Mouse (Mus musculus): Measurements from ENCODE around the gene Ly6g5b. TPM values are rescaled to one million over a fixed set of nuclear protein-coding genes. Genes with fewer than 3 reads are reported as not detected.
"Not testable (repeated sequence)": the region's sequence is repeated elsewhere in the genome, so short reads cannot be mapped to it uniquely, and the experiment has no call there.

The Ly6g5b gene
- polyA plus RNA-seq, 1 experiment from 2014 or later, result 0.36 TPM

DNA sequence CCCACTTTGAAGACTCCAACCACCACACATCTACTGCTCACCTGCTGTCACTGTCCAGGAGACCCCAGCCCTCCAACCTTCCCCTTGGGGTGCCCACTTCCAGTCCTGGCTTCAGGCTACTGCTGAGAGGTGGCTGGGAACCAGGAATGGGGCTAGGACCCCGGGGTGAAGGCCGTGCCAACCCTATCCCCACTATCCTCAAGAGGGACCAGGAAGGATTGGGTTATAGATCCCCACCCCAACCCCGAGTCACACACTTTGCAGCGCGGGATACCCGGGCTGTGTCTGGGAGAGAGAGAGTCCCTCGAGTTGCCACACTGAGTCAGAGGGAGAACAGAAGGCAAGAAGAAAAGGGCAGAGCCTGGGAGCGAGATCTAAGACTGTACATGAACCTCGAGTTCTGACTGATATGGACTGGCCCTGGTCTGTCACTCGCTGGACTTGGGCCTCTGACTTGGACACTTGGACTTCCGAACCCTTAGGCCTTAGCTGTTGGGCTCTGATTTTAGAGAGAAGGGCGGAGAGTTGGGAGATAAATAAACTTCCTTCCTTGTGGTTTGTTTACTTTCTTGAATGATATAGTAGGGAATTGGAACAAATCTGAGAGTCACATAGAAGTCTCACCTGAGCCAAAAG is 9.2 kb upstream of the Ly6g5b start:
- peaks cover 23% of the 10 kb centered on the region for H3K4me1 ChIP-seq (ENCODE audit: control insufficient read depth, insufficient read depth, low read length)
- 90% methylated on average over 12 of the region's 12 CpGs for WGBS (ENCODE audit: insufficient replicate concordance)

DNA sequence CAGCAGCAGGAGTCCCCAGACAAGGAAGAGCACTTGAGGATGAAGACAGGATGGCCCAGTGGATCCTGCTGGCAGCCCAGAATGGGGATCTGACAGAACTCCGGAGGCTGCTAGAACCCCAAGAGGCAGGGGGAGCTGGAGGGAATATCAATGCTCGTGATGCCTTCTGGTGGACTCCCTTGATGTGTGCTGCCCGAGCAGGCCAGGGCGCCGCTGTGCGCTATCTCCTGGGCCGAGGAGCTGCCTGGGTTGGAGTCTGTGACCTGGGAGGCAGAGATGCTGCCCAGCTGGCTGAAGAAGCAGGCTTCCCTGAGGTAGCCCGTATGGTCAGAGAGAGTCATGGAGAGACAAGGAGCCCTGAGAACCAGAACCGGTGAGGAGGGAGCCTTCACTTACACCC is 8.1 kb upstream of the Ly6g5b start:
- WGBS (ENCODE audit: insufficient replicate concordance), result 84% methylated on average over 9 of the region's 9 CpGs
- ATAC-seq (replicated peaks; ENCODE audit: insufficient number of reproducible peaks, low FRiP score, low TSS enrichment), result not testable (repeated sequence)

More for the DNA sequence above, 9.2 kb upstream of the Ly6g5b start:
- not testable (repeated sequence) for H3K4me2 ChIP-seq; ATAC-seq (replicated peaks; ENCODE audit: insufficient number of reproducible peaks, low FRiP score, low TSS enrichment); H3K9ac ChIP-seq (ENCODE audit: low read depth, low read length); H3K9me3 ChIP-seq (replicated peaks; ENCODE audit: control insufficient read depth, low read length); H3K27me3 ChIP-seq (ENCODE audit: control insufficient read depth, insufficient read depth, low read length); H3K36me3 ChIP-seq (ENCODE audit: control insufficient read depth, insufficient read depth, low read length); H3K27ac ChIP-seq (ENCODE audit: low read depth, low read length); H3K4me3 ChIP-seq (ENCODE audit: low read depth, low read length)

DNA sequence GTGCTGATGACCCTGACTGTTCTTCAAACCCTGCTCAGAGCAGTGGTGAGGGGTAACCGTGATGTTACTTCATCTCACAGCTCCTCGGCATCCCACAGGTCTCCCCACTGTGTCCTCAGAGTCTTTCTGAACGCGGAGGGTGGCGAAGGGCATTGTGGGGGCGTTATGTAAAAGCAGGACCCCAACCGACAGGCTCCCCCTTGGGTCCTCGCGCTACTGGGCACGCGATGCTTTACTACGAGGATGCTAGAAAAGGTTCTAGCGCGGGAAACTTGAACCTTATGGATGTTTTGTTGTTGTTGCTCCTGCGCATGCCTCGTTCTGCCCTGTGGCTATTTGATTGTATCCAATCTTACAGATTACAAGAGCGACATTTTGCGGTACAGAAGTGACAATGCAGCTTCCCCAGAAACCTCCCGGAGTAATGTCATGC is 6.7 kb upstream of the Ly6g5b start, which contains the start of gene Csnk2b:
Gene Csnk2b (minus strand): TSS at position 183 of the 433 bp plus-strand sequence.
- Histone ChIP-seq H3K27ac (ENCODE audit: low read depth, low read length) (peak within 1 kb of the TSS; percentile 84), H3K9ac (ENCODE audit: low read depth, low read length) (peak within 1 kb of the TSS; percentile 89), H3K4me2 (peak within 1 kb of the TSS; percentile 98), H3K9me3 (replicated peaks; ENCODE audit: control insufficient read depth, low read length) (no peaks in the 10 kb centered on the region), H3K4me3 (ENCODE audit: low read depth, low read length) (peak within 1 kb of the TSS; percentile 91), H3K4me1 (ENCODE audit: control insufficient read depth, insufficient read depth, low read length) (peaks cover 15% of the 10 kb centered on the region), H3K36me3 (ENCODE audit: control insufficient read depth, insufficient read depth, low read length) (peaks cover 13% of the 10 kb centered on the region), H3K27me3 (ENCODE audit: control insufficient read depth, insufficient read depth, low read length) (no peaks in the 10 kb centered on the region)
- WGBS (ENCODE audit: insufficient replicate concordance), result under 1% methylated on average over 19 of the region's 19 CpGs
- no peak for ATAC-seq (replicated peaks; ENCODE audit: insufficient number of reproducible peaks, low FRiP score, low TSS enrichment)

More for the DNA sequence above, 8.1 kb upstream of the Ly6g5b start:
- not testable (repeated sequence) for H3K36me3 ChIP-seq (ENCODE audit: control insufficient read depth, insufficient read depth, low read length); H3K27me3 ChIP-seq (ENCODE audit: control insufficient read depth, insufficient read depth, low read length); H3K27ac ChIP-seq (ENCODE audit: low read depth, low read length); H3K9me3 ChIP-seq (replicated peaks; ENCODE audit: control insufficient read depth, low read length); H3K9ac ChIP-seq (ENCODE audit: low read depth, low read length); H3K4me2 ChIP-seq; H3K4me3 ChIP-seq (ENCODE audit: low read depth, low read length)
- H3K4me1 ChIP-seq (ENCODE audit: control insufficient read depth, insufficient read depth, low read length), result peaks cover 23% of the 10 kb centered on the region

DNA sequence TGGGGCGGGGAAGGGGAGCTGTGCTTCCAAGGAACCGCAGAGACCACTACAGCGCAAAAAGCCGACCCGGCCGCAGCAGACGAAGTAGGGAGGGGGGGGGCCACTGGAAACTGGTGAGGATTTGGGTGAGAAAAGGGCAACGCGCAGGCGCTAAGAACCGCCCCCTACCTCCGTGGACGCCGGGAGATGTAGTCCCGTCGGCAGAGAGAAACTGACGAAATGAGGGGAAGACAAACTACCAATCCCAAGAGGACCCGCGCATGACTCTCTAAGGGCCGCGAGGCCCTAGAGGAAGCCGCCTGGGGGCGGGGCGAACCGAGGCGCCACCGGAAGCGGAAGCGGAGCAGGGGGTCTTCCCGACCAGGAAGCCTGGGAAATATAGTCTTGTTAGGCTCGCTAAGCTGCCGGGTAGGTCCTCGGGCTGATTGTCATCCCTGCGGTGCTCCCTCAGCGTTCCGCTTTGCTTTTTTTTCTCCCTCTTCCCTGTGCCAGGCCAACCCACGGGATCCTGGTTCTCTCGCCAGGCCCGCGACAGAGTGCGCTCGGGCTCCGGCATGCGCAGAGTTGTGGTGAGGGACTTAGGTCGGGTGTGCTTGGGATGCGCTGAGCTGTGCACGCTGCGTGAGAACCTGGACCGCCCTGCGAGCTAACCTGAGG is 6.0 kb upstream of the Ly6g5b start, which contains the start of gene Gpank1:
Gene Gpank1 (plus strand): TSS at position 313 of the 657 bp plus-strand sequence.
- Histone ChIP-seq H3K4me1 (ENCODE audit: control insufficient read depth, insufficient read depth, low read length) (peaks cover 13% of the 10 kb centered on the region), H3K9me3 (replicated peaks; ENCODE audit: control insufficient read depth, low read length) (no peaks in the 10 kb centered on the region), H3K27me3 (ENCODE audit: control insufficient read depth, insufficient read depth, low read length) (no peaks in the 10 kb centered on the region), H3K36me3 (ENCODE audit: control insufficient read depth, insufficient read depth, low read length) (peaks cover 13% of the 10 kb centered on the region), H3K4me3 (ENCODE audit: low read depth, low read length) (peak within 1 kb of the TSS; percentile 91), H3K9ac (ENCODE audit: low read depth, low read length) (peak within 1 kb of the TSS; percentile 89), H3K27ac (ENCODE audit: low read depth, low read length) (peak within 1 kb of the TSS; percentile 84), H3K4me2 (peak within 1 kb of the TSS; percentile 98)
- ATAC-seq (replicated peaks; ENCODE audit: insufficient number of reproducible peaks, low FRiP score, low TSS enrichment), result peak; percentile 89
- under 1% methylated on average over 50 of the region's 50 CpGs for WGBS (ENCODE audit: insufficient replicate concordance)

DNA sequence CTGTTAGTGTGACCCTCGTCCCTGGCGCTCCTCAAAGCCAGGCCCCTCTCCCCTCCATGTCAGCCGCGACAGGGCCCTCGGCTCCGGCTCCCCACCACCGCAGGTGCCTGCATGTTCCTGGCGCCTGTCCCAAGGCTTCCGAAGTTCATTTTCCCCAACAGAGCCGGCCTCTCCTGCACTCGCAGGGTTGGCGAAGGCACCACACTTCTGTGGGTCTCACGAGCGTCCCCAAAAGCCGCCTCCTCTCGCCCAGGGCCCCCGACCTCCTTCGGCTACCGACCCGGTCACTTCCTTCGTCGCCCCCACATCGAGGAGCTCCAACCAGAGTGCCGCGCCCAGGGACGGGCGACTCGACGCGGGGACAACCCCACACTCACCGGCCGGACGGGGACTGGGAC is 5.5 kb upstream of the Ly6g5b start:
- H3K9me3 ChIP-seq (replicated peaks; ENCODE audit: control insufficient read depth, low read length), result no peaks in the 10 kb centered on the region
- no peaks in the 10 kb centered on the region for H3K27me3 ChIP-seq (ENCODE audit: control insufficient read depth, insufficient read depth, low read length)
- peak overlapping the region; percentile 98 for H3K4me2 ChIP-seq
- H3K4me3 ChIP-seq (ENCODE audit: low read depth, low read length), result peak overlapping the region; percentile 91
- ATAC-seq (replicated peaks; ENCODE audit: insufficient number of reproducible peaks, low FRiP score, low TSS enrichment), result 0 out of 2 replicates have a peak, but pooled peaks have one; percentile 3
- peaks cover 13% of the 10 kb centered on the region for H3K4me1 ChIP-seq (ENCODE audit: control insufficient read depth, insufficient read depth, low read length)
- WGBS (ENCODE audit: insufficient replicate concordance), result under 1% methylated on average over 33 of the region's 33 CpGs
- H3K36me3 ChIP-seq (ENCODE audit: control insufficient read depth, insufficient read depth, low read length), result peaks cover 15% of the 10 kb centered on the region
- peak overlapping the region; percentile 89 for H3K9ac ChIP-seq (ENCODE audit: low read depth, low read length)
- H3K27ac ChIP-seq (ENCODE audit: low read depth, low read length), result peak overlapping the region; percentile 55; the same call in 1 of the 2 replicates

DNA sequence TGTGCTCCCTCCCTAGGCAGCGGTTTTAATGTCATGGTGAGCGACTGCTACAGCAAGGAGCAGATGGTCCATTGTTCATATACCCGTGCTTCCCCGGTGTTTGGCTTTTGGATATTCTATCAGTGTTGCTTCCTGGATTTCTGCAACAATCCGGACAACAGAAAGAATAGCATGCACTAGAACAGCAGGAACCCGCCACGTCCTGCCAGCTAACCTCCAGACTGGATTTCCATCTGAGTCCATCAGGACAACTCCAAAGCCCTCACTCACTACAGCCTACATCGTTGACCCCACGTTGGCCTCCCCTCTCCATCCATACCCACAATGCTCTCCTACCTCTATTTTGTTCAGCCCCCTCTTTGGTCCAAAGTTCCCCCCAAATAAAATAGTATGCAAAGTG is 3.5 kb downstream of the Ly6g5b start:
- Histone ChIP-seq H3K27ac (ENCODE audit: low read depth, low read length) (peak overlapping the region; percentile 41; the same call in 1 of the 2 replicates), H3K4me2 (peak overlapping the region; percentile 19), H3K36me3 (ENCODE audit: control insufficient read depth, insufficient read depth, low read length) (0 out of 2 replicates have a peak, but pooled peaks cover 6% of the 10 kb centered on the region), H3K9me3 (replicated peaks; ENCODE audit: control insufficient read depth, low read length) (no peaks in the 10 kb centered on the region), H3K27me3 (ENCODE audit: control insufficient read depth, insufficient read depth, low read length) (no peaks in the 10 kb centered on the region), H3K4me3 (ENCODE audit: low read depth, low read length) (no peak overlapping the region), H3K9ac (ENCODE audit: low read depth, low read length) (no peak overlapping the region), H3K4me1 (ENCODE audit: control insufficient read depth, insufficient read depth, low read length) (0 out of 2 replicates have a peak, but pooled peaks cover 3% of the 10 kb centered on the region)
- 55% methylated on average over 9 of the region's 9 CpGs for WGBS (ENCODE audit: insufficient replicate concordance)
- no peak for ATAC-seq (replicated peaks; ENCODE audit: insufficient number of reproducible peaks, low FRiP score, low TSS enrichment)

DNA sequence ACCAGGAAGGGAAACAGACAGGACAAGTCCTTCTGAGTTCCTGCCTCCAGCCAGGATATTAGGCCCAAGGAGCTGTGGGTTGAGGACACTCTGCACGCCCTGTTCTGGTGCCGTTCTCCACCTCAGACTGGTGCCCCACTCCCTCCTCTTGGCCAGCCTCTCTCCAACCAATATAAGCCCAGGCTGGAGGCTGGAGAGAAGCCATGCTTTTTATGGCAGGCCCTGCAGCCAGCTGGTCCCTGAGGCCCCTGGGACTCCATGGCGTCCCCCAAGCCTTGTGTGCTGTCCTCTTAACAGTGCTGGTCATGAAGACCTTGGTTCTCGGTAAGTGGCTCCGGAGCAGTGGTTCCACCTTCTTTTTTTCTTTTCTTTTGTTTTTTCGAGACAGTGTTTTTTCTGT is 7.1 kb downstream of the Ly6g5b start, which contains the start of gene Ly6g5c:
Gene Ly6g5c (plus strand): TSS at position 183 of the 400 bp plus-strand sequence.
- no peak for ATAC-seq (replicated peaks; ENCODE audit: insufficient number of reproducible peaks, low FRiP score, low TSS enrichment)
- H3K4me1 ChIP-seq (ENCODE audit: control insufficient read depth, insufficient read depth, low read length), result peaks cover 5% of the 10 kb centered on the region; the same call in 1 of the 2 replicates

DNA sequence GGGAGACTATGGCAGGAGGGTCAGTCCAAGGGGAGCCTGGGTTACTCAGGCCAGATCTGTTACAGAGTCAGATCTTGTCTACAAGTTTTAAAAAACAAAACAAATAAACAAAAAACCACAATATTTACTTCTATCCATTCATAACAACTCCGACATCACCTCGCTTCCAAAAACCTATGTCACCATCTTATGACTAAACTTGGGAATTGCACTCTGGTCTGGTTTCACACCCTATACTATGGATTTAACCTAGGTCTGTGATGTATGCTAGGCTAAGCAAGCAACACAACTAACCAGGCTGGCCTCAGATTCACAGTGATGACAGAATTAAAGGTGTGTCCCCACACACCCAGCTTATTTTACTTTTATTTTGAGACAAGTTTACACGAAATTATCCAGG is 8.7 kb downstream of the Ly6g5b start:
- H3K36me3 ChIP-seq (ENCODE audit: control insufficient read depth, insufficient read depth, low read length), result peaks cover 6% of the 10 kb centered on the region; the same call in 1 of the 2 replicates
- no peaks in the 10 kb centered on the region for H3K9me3 ChIP-seq (replicated peaks; ENCODE audit: control insufficient read depth, low read length)
- WGBS (ENCODE audit: insufficient replicate concordance), result 68% methylated on average over 3 of the region's 3 CpGs
- ATAC-seq (replicated peaks; ENCODE audit: insufficient number of reproducible peaks, low FRiP score, low TSS enrichment), result no peak
- no peak overlapping the region for H3K27ac ChIP-seq (ENCODE audit: low read depth, low read length)
- no peak overlapping the region for H3K4me2 ChIP-seq
- H3K27me3 ChIP-seq (ENCODE audit: control insufficient read depth, insufficient read depth, low read length), result no peaks in the 10 kb centered on the region
- peaks cover 13% of the 10 kb centered on the region for H3K4me1 ChIP-seq (ENCODE audit: control insufficient read depth, insufficient read depth, low read length)
- no peak overlapping the region for H3K4me3 ChIP-seq (ENCODE audit: low read depth, low read length)
- H3K9ac ChIP-seq (ENCODE audit: low read depth, low read length), result no peak overlapping the region

More for the DNA sequence above, 7.1 kb downstream of the Ly6g5b start, which contains the start of gene Ly6g5c:
- Histone ChIP-seq H3K4me2 (no peak within 1 kb of the TSS), H3K9ac (ENCODE audit: low read depth, low read length) (no peak within 1 kb of the TSS), H3K36me3 (ENCODE audit: control insufficient read depth, insufficient read depth, low read length) (no peaks in the 10 kb centered on the region), H3K9me3 (replicated peaks; ENCODE audit: control insufficient read depth, low read length) (no peaks in the 10 kb centered on the region), H3K27me3 (ENCODE audit: control insufficient read depth, insufficient read depth, low read length) (no peaks in the 10 kb centered on the region), H3K4me3 (ENCODE audit: low read depth, low read length) (no peak within 1 kb of the TSS), H3K27ac (ENCODE audit: low read depth, low read length) (no peak within 1 kb of the TSS)
- 77% methylated on average over 6 of the region's 6 CpGs for WGBS (ENCODE audit: insufficient replicate concordance)

Data from heart, embryonic 11.5 days (tissue).